Mouse (Mus musculus) erythroblast, embryonic 14.5 days (primary cell): ENCODE measurements around the gene Hs3st5.

Experiments
- GATA1 ChIP-seq: IDR thresholded peaks from 2 replicates; pipeline ENCODE4 v1.6.1; 2012; ENCODE audit warnings: low read length, inconsistent platforms, mixed read lengths
- TAL1 ChIP-seq: IDR thresholded peaks from 3 replicates; pipeline ENCODE4 v1.6.1; 2012; ENCODE audit warnings: low read length, inconsistent platforms, mixed read lengths

DNA sequence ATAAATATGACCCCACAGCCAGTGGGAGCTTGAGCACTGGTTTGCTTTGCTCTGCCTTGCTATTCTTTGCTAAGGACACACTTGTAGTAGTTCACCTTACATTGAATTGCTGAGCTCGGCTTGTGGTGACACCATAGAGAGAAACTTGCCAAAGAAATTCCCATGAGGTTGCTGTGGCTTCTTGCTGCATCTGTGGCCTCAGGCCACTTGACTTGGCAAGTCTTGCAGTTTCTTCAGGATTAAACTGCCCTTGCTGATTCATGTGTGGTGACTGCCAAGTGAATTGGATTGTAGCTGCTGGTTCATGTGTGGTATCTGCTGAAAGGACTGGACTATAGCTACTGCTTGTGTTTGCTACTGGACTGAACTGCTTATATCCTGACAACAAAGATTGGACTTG is 13.0 kb upstream of the Hs3st5 start:
- no peak for TF ChIP-seq GATA1
- TF ChIP-seq TAL1, result no peak
